Mouse (Mus musculus) intestine, embryonic 16.5 days (tissue): ENCODE measurements around the gene Kpna6. TPM values are rescaled to one million over a fixed set of nuclear protein-coding genes. Genes with fewer than 3 reads are reported as not detected.

Experiments
- ATAC-seq: fragments of 200-750 bp; cut with Nextera tagmentation; 2 replicates; pipeline ENCODE4 v1.8.0; 2017; ENCODE audit warnings: moderate TSS enrichment, moderate library complexity
- H3K27ac ChIP-seq: fragments of 300-500 bp; sonication (generic); 2 replicates; pipeline ENCODE4 v1.5.1; 2014; ENCODE audit warnings: mild to moderate bottlenecking, low read length
- H3K27me3 ChIP-seq: fragments of 300-500 bp; sonication (generic); replicated peaks from 2 replicates; pipeline ENCODE4 v1.6.1; 2014; ENCODE audit warnings: low read length, control low read depth, mixed read lengths; ENCODE audit not compliant: control insufficient read depth, insufficient read depth
- H3K36me3 ChIP-seq: fragments of 300-500 bp; sonication (generic); 2 replicates; pipeline ENCODE4 v1.6.1; 2014; ENCODE audit warnings: low read length, control low read depth; ENCODE audit not compliant: control insufficient read depth, insufficient read depth
- H3K4me1 ChIP-seq: fragments of 300-500 bp; sonication (generic); 2 replicates; pipeline ENCODE4 v1.6.1; 2014; ENCODE audit warnings: low read length, control low read depth, mixed read lengths; ENCODE audit not compliant: control insufficient read depth, insufficient read depth
- H3K4me2 ChIP-seq: fragments of 300-500 bp; sonication (generic); 2 replicates; pipeline ENCODE4 v1.6.1; 2014; ENCODE audit warnings: low read depth, low read length, control low read depth
- H3K4me3 ChIP-seq: fragments of 300-500 bp; sonication (generic); 2 replicates; pipeline ENCODE4 v1.5.1; 2014; ENCODE audit warnings: mild to moderate bottlenecking, low read length
- H3K9ac ChIP-seq: fragments of 300-500 bp; sonication (generic); 2 replicates; pipeline ENCODE4 v1.6.1; 2014; ENCODE audit warnings: low read depth, low read length
- H3K9me3 ChIP-seq: fragments of 300-500 bp; sonication (generic); 2 replicates; pipeline ENCODE4 v1.6.1; 2016; ENCODE audit warnings: low read length, control low read depth; ENCODE audit not compliant: control insufficient read depth
- WGBS: fragments of 180-500 bp; shearing (Covaris S2); extraction: QIAGEN DNeasy Blood & Tissue Kit; methylation state at CpG from one replicate; pipeline ENCODE4 v1.1.7; 2014; 5-methylcytosine and 5-hydroxymethylcytosine counted together
- microRNA-seq: library from miRNA; unstranded; fragments of <30 nt; microRNA quantifications from one replicate; pipeline ENCODE4, GENCODE M21; 2016
- polyA plus RNA-seq: library from polyadenylated mRNA; unstranded; fragments of >200 nt; fragmentation: Nextera tagmentation; extraction: Ambion mirVana; gene quantifications from 2 replicates; pipeline ENCODE4 v1.2.1, GENCODE M21; 2015

Gene Kpna6
- polyA plus RNA-seq, 1 experiment from 2014 or later: 14.4 TPM

GRCm38 (mm10) chr4:129610472-129610871 lies 62.1 kb downstream of the Kpna6 start:
- H3K36me3 ChIP-seq: peaks cover 11% of the 10 kb centered on the region; the same call in 1 of the 2 replicates
- no peaks in the 10 kb centered on the region for H3K27me3 ChIP-seq
- H3K9me3 ChIP-seq: no peaks in the 10 kb centered on the region
- no peak overlapping the region for H3K9ac ChIP-seq
- 68% methylated on average over 4 of the region's 4 CpGs for WGBS
- H3K4me2 ChIP-seq: no peak overlapping the region
- ATAC-seq: no peak
- no peak overlapping the region for H3K27ac ChIP-seq
- peaks cover 11% of the 10 kb centered on the region; the same call in 1 of the 2 replicates for H3K4me1 ChIP-seq
- H3K4me3 ChIP-seq: no peak overlapping the region

- Histone ChIP-seq H3K4me2 (no peak overlapping the region), H3K9me3 (no peaks in the 10 kb centered on the region), H3K9ac (no peak overlapping the region), H3K27ac (no peak overlapping the region), H3K36me3 (peaks cover 11% of the 10 kb centered on the region; the same call in 1 of the 2 replicates), H3K4me3 (no peak overlapping the region), H3K4me1 (peaks cover 11% of the 10 kb centered on the region; the same call in 1 of the 2 replicates), H3K27me3 (no peaks in the 10 kb centered on the region)
- WGBS: 73% methylated on average over 4 of the region's 4 CpGs
- ATAC-seq: no peak
Measured at GRCm38 (mm10) chr4:129610026-129610425, 62.5 kb downstream of the Kpna6 start.

- WGBS: 82% methylated on average over 12 of the region's 12 CpGs
- H3K27ac ChIP-seq: no peak overlapping the region
- no peaks in the 10 kb centered on the region for H3K9me3 ChIP-seq
- H3K27me3 ChIP-seq: no peaks in the 10 kb centered on the region
- H3K9ac ChIP-seq: no peak overlapping the region; the same call in 1 of the 2 replicates
- 0 out of 2 replicates have a peak, but pooled peaks have one; percentile 3 for ATAC-seq
- no peak overlapping the region for H3K4me3 ChIP-seq
- peaks cover 11% of the 10 kb centered on the region; the same call in 1 of the 2 replicates for H3K4me1 ChIP-seq
- H3K4me2 ChIP-seq: no peak overlapping the region
- H3K36me3 ChIP-seq: peaks cover 11% of the 10 kb centered on the region; the same call in 1 of the 2 replicates
Measured at GRCm38 (mm10) chr4:129609139-129609631, 63.4 kb downstream of the Kpna6 start.

GRCm38 (mm10) chr4:129608426-129609025 lies 64.0 kb downstream of the Kpna6 start:
- no peak overlapping the region for H3K4me2 ChIP-seq
- H3K27ac ChIP-seq: 0 out of 2 replicates have a peak overlapping the region, but pooled peaks have one; percentile 28
- peaks cover 11% of the 10 kb centered on the region; the same call in 1 of the 2 replicates for H3K36me3 ChIP-seq
- no peaks in the 10 kb centered on the region for H3K27me3 ChIP-seq
- peaks cover 9% of the 10 kb centered on the region; the same call in 1 of the 2 replicates for H3K4me1 ChIP-seq
- ATAC-seq: peak; percentile 90
- no peak overlapping the region for H3K4me3 ChIP-seq
- WGBS: 34% methylated on average over 7 of the region's 7 CpGs
- peak overlapping the region; percentile 8; the same call in 1 of the 2 replicates for H3K9ac ChIP-seq
- H3K9me3 ChIP-seq: no peaks in the 10 kb centered on the region

- ATAC-seq: peak; percentile 94
- H3K9me3 ChIP-seq: no peaks in the 10 kb centered on the region
- no peaks in the 10 kb centered on the region for H3K27me3 ChIP-seq
- WGBS: under 1% methylated on average over 72 of the region's 74 CpGs
- H3K36me3 ChIP-seq: no peaks in the 10 kb centered on the region
- H3K4me2 ChIP-seq: peak within 1 kb of the TSS; percentile 80
- H3K4me3 ChIP-seq: peak within 1 kb of the TSS; percentile 99
- peaks cover 22% of the 10 kb centered on the region for H3K4me1 ChIP-seq
- H3K9ac ChIP-seq: peak within 1 kb of the TSS; percentile 98
- peak within 1 kb of the TSS; percentile 68 for H3K27ac ChIP-seq
Measured at GRCm38 (mm10) chr4:129600233-129601158, 72.1 kb downstream of the Kpna6 start, which contains the start of the genes Eif3i and Tmem234. TSS of gene Eif3i (minus strand) at chr4:129600648. TSS of gene Tmem234 (plus strand) at chr4:129600668.

Small RNA genes within 50 kb of the gene (microRNA-seq; reads per million reads assigned to microRNA genes)
- gene Mir7016: not detected

Other genes with a start within 250 kb of the Kpna6 start
- gene Zbtb8b, start 231.9 kb downstream of the Kpna6 start, polyA plus RNA-seq: 1.1 and 1.2 TPM in 2 replicates
- 24.5 and 24.7 TPM in 2 replicates for gene Bsdc1, start 211.2 kb downstream of the Kpna6 start, polyA plus RNA-seq
- not detected in 2 replicates for gene Tssk3, start 181.7 kb downstream of the Kpna6 start, polyA plus RNA-seq
- gene Fam229a, start 181.6 kb downstream of the Kpna6 start, polyA plus RNA-seq: not detected in 2 replicates
- 289 and 312 TPM in 2 replicates for gene Marcksl1, start 159.2 kb downstream of the Kpna6 start, polyA plus RNA-seq
- 196 and 207 TPM in 2 replicates for gene Hdac1, start 130.1 kb downstream of the Kpna6 start, polyA plus RNA-seq
- gene Lck, start 99.1 kb downstream of the Kpna6 start, polyA plus RNA-seq: 6.1 and 7.9 TPM in 2 replicates
- gene Fam167b, start 94.2 kb downstream of the Kpna6 start, polyA plus RNA-seq: 2.3 and 2.4 TPM in 2 replicates
- gene Eif3i, start 72.1 kb downstream of the Kpna6 start, polyA plus RNA-seq: 255 and 274 TPM in 2 replicates
- 180 and 186 TPM in 2 replicates for gene Tmem234, start 72.1 kb downstream of the Kpna6 start, polyA plus RNA-seq
- gene Dcdc2b, start 58.5 kb downstream of the Kpna6 start, polyA plus RNA-seq: 1.6 and 1.7 TPM in 2 replicates
- gene Iqcc, start 53.7 kb downstream of the Kpna6 start, polyA plus RNA-seq: 24.3 and 31.2 TPM in 2 replicates
- 42.7 and 44.6 TPM in 2 replicates for gene Ccdc28b, start 48.8 kb downstream of the Kpna6 start, polyA plus RNA-seq
- 54.9 and 55.7 TPM in 2 replicates for gene Txlna, start 31.7 kb downstream of the Kpna6 start, polyA plus RNA-seq
- gene Tmem39b, start 24.1 kb upstream of the Kpna6 start, polyA plus RNA-seq: 9.2 and 10.6 TPM in 2 replicates
- gene Khdrbs1, start 69.5 kb upstream of the Kpna6 start, polyA plus RNA-seq: 62.2 and 62.6 TPM in 2 replicates
- gene Ptp4a2, start 138.5 kb upstream of the Kpna6 start, polyA plus RNA-seq: 277 and 289 TPM in 2 replicates